Mouse (Mus musculus) midbrain, embryonic 16.5 days (tissue): ENCODE data around the gene S100pbp. TPM values are rescaled to one million over a fixed set of nuclear protein-coding genes. Genes with fewer than 3 reads are reported as not detected.
A peak's percentile ranks its signal among the peaks of the same experiment; 100 is the strongest.

Experiments used
- ATAC-seq: fragments of 200-750 bp; cut with Nextera tagmentation; 2 replicates; pipeline ENCODE4 v1.8.0; 2017; ENCODE audit warnings: moderate TSS enrichment
- H3K27ac ChIP-seq: fragments of 300-500 bp; sonication (generic); 2 replicates; pipeline ENCODE4 v1.5.1; 2014; ENCODE audit warnings: mild to moderate bottlenecking, low read length, mixed read lengths
- H3K27me3 ChIP-seq: fragments of 300-500 bp; sonication (generic); 2 replicates; pipeline ENCODE4 v1.6.1; 2014; ENCODE audit warnings: low read depth, low read length, mixed read lengths; ENCODE audit not compliant: control insufficient read depth, insufficient read depth
- H3K36me3 ChIP-seq: fragments of 300-500 bp; sonication (generic); 2 replicates; pipeline ENCODE4 v1.6.1; 2014; ENCODE audit warnings: mild to moderate bottlenecking, low read length, moderate library complexity, mixed read lengths; ENCODE audit not compliant: control insufficient read depth, insufficient read depth
- H3K4me1 ChIP-seq: fragments of 300-500 bp; sonication (generic); 2 replicates; pipeline ENCODE4 v1.6.1; 2014; ENCODE audit warnings: mild to moderate bottlenecking, low read length, mixed read lengths; ENCODE audit not compliant: control insufficient read depth, insufficient read depth
- H3K4me2 ChIP-seq: fragments of 300-500 bp; sonication (generic); 2 replicates; pipeline ENCODE4 v1.6.1; 2014; ENCODE audit warnings: mild to moderate bottlenecking, low read length, mixed read lengths
- H3K4me3 ChIP-seq: fragments of 300-500 bp; sonication (generic); 2 replicates; pipeline ENCODE4 v1.5.1; 2014; ENCODE audit warnings: low read depth, mild to moderate bottlenecking, low read length, moderate library complexity, mixed read lengths
- H3K9ac ChIP-seq: fragments of 300-500 bp; sonication (generic); 2 replicates; pipeline ENCODE4 v1.6.1; 2014; ENCODE audit warnings: low read depth, low read length, mixed read lengths
- H3K9me3 ChIP-seq: fragments of 300-500 bp; sonication (generic); replicated peaks from 2 replicates; pipeline ENCODE4 v1.6.1; 2014; ENCODE audit warnings: mild to moderate bottlenecking, low read length, mixed read lengths; ENCODE audit not compliant: control insufficient read depth, poor library complexity, severe bottlenecking
- WGBS: fragments of 180-500 bp; shearing (Covaris S2); extraction: QIAGEN DNeasy Blood & Tissue Kit; methylation state at CpG from one replicate; pipeline ENCODE4 v1.1.7; 2014; 5-methylcytosine and 5-hydroxymethylcytosine counted together
- polyA plus RNA-seq: library from polyadenylated mRNA; unstranded; fragments of >200 nt; fragmentation: Nextera tagmentation; extraction: Ambion mirVana; gene quantifications from 2 replicates; pipeline ENCODE4 v1.2.1, GENCODE M21; 2015

S100pbp gene
- polyA plus RNA-seq, 1 experiment from 2014 or later, result 27.0 TPM

DNA sequence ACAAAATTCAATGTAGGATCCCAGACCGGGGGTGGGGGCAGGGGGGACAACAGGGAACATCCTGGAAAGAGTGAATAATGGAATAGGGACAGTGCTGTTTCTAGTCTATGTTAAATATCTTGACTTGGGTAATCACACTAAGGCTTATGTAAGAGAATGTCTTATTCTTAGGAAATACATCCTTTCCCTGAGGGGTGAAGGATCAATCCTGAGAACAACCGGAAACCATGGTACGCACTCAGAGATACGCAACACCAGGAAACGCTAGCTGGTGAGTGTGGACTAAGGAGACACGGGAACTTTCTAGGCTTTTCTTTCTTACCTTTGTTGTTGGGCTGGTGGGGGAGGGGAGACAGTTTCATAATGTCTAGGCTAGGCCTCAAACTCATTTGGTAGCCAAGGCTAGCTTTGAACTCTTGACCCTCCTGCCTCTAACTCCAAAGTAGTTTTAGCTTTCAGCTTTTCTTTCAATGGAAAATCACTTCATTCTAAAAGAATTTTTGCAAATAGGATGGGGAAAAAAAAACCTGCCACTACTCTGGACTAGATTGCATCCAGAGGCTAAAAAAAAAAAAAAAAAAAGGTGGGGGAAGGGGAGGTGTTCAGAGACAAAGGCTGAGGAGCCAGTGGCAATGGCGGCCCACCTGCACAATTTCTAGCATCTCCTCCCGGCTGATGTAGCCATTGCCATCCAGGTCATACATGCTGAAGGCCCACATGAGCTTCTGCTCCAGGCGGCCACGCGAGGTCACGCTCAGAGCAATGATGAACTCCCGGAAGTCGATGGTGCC, 71.6 kb downstream of the S100pbp start:
- no peak overlapping the region for H3K4me3 ChIP-seq
- H3K4me1 ChIP-seq, result peaks cover 26% of the 10 kb centered on the region
- 88% methylated on average over 14 of the region's 14 CpGs for WGBS
- H3K9ac ChIP-seq, result no peak overlapping the region
- no peak for ATAC-seq
- no peak overlapping the region for H3K27ac ChIP-seq
- no peaks in the 10 kb centered on the region for H3K36me3 ChIP-seq
- no peaks in the 10 kb centered on the region for H3K9me3 ChIP-seq
- H3K4me2 ChIP-seq, result no peak overlapping the region
- H3K27me3 ChIP-seq, result peaks cover 10% of the 10 kb centered on the region

DNA sequence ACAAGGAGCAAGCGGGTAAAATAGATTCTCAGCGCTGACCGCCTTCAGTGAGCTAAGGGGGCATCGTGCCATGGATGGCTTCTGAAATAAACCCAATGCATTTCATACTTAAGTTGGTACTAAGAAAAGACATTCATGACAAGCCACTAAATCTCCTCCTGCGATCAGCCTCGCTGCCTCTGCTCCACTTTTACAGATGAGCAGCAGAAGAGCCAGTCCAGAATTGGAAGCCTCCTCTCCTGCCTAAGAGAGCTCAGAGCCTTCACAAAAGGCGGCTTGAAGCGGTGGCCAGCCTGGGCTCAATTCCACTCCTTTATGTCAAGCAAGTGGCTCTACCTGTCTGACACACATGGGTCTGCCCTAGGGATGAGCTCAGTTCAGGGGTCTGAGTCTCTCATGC, 72.8 kb downstream of the S100pbp start:
- H3K4me1 ChIP-seq, result peaks cover 20% of the 10 kb centered on the region
- peaks cover 10% of the 10 kb centered on the region for H3K27me3 ChIP-seq
- no peaks in the 10 kb centered on the region for H3K9me3 ChIP-seq
- WGBS, result 94% methylated on average over 8 of the region's 8 CpGs
- no peak overlapping the region for H3K4me2 ChIP-seq
- H3K36me3 ChIP-seq, result no peaks in the 10 kb centered on the region
- ATAC-seq, result no peak
- H3K9ac ChIP-seq, result no peak overlapping the region
- no peak overlapping the region for H3K4me3 ChIP-seq
- no peak overlapping the region for H3K27ac ChIP-seq

DNA sequence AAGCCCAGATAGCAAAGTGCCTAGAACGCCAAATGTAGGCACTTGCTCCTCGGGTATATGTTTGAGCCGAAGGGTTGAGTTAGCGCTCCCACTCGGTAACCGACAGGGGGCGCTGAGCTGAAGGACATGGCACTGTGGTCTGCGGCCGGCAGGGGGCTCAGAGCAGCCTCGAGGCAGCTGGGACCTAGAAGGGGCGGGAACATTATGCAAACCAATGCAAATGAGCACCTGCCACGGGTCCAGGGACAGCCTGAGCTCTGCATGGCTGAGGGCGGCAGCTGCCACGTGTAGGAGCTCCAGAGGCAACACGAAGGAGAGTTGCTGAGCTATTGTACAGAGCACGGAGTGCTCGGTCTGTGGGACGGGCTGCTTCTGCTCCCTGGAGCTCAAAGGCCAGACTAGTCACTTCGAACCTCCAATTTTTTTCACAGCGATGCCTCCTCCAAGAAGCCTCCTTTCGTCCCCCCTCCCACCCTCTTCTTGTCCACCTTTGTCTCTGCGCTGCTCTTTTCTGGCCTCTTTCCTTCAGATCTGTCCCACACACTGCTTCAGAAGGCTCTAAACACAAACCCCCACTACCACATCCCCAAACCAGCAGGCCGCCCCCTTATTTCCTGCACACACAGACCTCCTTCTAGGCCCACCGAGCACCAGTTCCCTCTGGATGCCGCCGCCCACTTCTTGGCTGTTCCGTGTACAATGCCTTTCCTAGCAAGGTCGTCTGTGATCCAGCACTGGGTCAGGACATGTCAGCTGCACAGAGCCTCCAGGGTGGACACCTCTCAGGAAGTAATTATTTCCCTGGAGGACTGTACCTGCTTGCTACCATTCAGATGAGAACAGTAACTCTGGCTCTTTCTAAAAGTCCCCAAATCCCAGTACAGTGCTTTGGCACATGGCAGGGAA, 76.2 kb downstream of the S100pbp start:
- no peak overlapping the region for H3K4me3 ChIP-seq
- ATAC-seq, result peak; percentile 66
- peaks cover 8% of the 10 kb centered on the region for H3K4me1 ChIP-seq
- H3K27me3 ChIP-seq, result peaks cover under 1% of the 10 kb centered on the region; the same call in 1 of the 2 replicates
- no peaks in the 10 kb centered on the region for H3K36me3 ChIP-seq
- WGBS, result 28% methylated on average over 28 of the region's 28 CpGs
- no peaks in the 10 kb centered on the region for H3K9me3 ChIP-seq
- peak overlapping the region; percentile 11; the same call in 1 of the 2 replicates for H3K4me2 ChIP-seq
- H3K9ac ChIP-seq, result no peak overlapping the region
- H3K27ac ChIP-seq, result no peak overlapping the region

DNA sequence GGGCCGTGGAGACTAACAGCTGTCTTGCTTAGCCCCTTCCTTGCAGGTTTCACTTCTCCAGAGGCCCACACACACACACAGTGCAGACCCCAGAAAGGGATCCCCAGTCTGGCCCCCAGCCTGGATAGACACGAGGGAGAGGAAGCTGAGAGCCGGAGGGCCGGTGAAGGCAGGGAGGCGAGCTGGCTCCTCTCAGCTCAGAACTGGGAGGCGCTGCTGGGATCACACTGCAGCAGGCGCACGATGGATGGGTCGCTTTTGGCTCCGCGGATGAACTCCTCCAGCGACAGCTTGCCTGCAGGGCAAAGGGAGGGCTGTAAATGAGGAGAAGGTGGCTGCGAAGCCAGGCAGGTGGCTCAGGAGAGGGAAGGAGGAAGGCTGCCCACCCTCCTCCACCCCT, 77.3 kb downstream of the S100pbp start:
- WGBS, result 59% methylated on average over 13 of the region's 13 CpGs
- no peak for ATAC-seq
- Histone ChIP-seq H3K4me3 (no peak overlapping the region), H3K27ac (no peak overlapping the region), H3K36me3 (no peaks in the 10 kb centered on the region), H3K27me3 (no peaks in the 10 kb centered on the region; the same call in none of the 2 replicates), H3K4me2 (no peak overlapping the region), H3K9ac (no peak overlapping the region), H3K4me1 (peaks cover 8% of the 10 kb centered on the region), H3K9me3 (no peaks in the 10 kb centered on the region)

DNA sequence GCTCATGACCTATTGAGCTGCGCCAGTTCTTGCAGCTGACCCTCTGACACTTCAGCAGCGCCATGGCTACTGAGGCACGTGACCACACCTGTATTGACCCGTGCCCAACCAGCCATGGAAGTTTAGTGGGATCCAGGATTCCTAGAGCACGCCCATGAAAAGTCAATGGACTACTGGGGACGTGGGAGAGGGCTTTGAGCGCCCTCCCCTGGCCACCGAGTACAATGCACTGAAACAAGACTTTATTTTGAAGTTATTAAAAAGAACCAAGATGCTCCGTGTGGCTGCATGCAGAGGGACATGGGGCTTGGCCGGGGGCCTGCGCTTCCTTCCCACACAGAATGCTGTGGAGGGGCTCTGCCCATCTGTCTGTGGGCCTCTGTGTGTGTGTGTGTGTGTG, 78.2 kb downstream of the S100pbp start:
- peaks cover 8% of the 10 kb centered on the region for H3K4me1 ChIP-seq
- no peak overlapping the region for H3K4me3 ChIP-seq
- peaks cover 4% of the 10 kb centered on the region for H3K27me3 ChIP-seq
- 55% methylated on average over 11 of the region's 11 CpGs for WGBS
- no peak overlapping the region for H3K9ac ChIP-seq
- no peak overlapping the region for H3K27ac ChIP-seq
- no peaks in the 10 kb centered on the region for H3K36me3 ChIP-seq
- no peaks in the 10 kb centered on the region for H3K9me3 ChIP-seq
- ATAC-seq, result no peak
- H3K4me2 ChIP-seq, result no peak overlapping the region

DNA sequence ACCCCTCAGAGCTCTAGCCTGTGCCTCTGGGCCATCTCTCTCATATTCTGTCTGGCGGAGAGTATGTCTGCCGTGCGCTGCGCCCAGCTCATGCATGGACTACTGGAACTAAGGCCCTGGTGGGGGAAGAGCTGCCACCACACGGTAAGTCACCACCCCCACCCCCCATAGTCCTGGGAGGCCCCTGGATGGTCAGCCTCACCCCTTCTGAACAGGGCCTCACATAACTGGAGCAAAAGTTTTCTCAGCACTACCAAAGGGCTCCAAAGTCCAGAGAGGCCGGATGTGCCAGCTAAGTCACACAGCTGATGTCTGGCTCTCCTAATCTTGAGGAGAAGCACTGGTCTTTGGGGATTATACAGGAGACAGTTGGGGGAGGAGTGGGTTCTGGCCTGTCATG, 78.7 kb downstream of the S100pbp start:
- Histone ChIP-seq H3K4me1 (peaks cover 8% of the 10 kb centered on the region), H3K36me3 (no peaks in the 10 kb centered on the region), H3K4me3 (no peak overlapping the region), H3K4me2 (no peak overlapping the region), H3K27me3 (peaks cover 8% of the 10 kb centered on the region), H3K9ac (no peak overlapping the region), H3K9me3 (no peaks in the 10 kb centered on the region), H3K27ac (no peak overlapping the region)
- WGBS, result 92% methylated on average over 6 of the region's 6 CpGs
- ATAC-seq, result no peak; the same call in 1 of the 2 replicates

DNA sequence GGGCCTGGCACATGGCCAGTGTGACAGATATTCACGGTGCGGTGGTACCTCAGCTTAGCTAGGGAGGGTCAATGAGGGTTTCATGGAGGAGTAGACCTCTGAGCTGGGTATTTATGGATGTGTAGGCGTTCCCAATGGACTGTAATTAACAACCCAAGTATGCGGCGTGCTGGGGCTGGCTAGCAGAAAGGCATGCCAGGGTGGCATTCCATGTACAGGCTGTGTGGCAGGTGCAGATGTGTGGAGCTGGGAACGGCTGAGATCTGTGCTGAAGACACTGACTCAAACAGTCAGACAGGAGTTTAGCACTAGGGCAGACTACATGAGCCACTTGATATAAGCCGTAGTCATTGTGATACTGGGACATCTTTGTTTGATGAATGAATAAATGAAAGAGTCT, 80.9 kb downstream of the S100pbp start:
- Histone ChIP-seq H3K27ac (no peak overlapping the region), H3K4me3 (no peak overlapping the region), H3K9me3 (no peaks in the 10 kb centered on the region), H3K36me3 (no peaks in the 10 kb centered on the region), H3K27me3 (peaks cover 27% of the 10 kb centered on the region), H3K4me2 (no peak overlapping the region), H3K4me1 (peaks cover 11% of the 10 kb centered on the region), H3K9ac (no peak overlapping the region)
- no peak for ATAC-seq
- 81% methylated on average over 7 of the region's 7 CpGs for WGBS

DNA sequence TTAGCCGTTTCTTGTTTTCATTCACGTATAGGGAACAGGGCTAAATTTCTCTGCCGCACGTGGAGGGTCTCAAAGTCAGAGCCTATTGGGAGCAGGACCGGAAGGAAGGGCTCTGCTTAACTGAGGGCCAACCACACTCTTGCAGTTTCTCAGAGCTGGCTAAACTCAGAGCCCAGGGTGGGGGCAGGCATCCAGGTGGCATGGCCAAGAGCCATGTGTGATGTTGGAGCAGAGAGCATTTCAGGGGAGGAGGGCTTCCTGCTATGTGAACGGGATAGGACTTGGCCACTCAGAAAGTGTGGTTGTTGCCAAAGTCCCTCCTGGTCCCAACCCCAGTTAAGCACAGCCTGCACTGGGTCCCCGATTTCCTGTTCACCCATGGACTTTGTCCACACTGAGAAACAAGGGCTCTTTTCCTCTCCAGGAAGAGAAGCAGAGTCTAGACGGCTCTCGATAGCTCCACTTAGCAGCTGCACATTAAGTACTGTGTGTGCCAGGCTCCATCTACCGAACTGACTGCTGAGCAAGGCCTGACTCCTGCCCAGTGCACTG, 82.1 kb downstream of the S100pbp start:
- WGBS, result 68% methylated on average over 10 of the region's 10 CpGs
- no peak for ATAC-seq
- H3K9me3 ChIP-seq, result no peaks in the 10 kb centered on the region
- no peak overlapping the region for H3K4me3 ChIP-seq
- H3K4me2 ChIP-seq, result no peak overlapping the region
- no peaks in the 10 kb centered on the region for H3K36me3 ChIP-seq
- H3K27ac ChIP-seq, result no peak overlapping the region
- peaks cover 27% of the 10 kb centered on the region for H3K27me3 ChIP-seq
- no peak overlapping the region for H3K9ac ChIP-seq
- H3K4me1 ChIP-seq, result peaks cover 5% of the 10 kb centered on the region; the same call in 1 of the 2 replicates
